ENCODE assay signal across 28 mouse cellular contexts in genomic region chr17:36840961-36841445, GRCm38 (mm10). TPM values are rescaled to one million over a fixed set of nuclear protein-coding genes. Genes with fewer than 3 reads are reported as not detected.
"Had no signal": no experiment of that assay in that cellular context is flagged by ENCODE, and none has a peak within 500 bp of the region (broad histone marks: within the 10 kb centered on the region; RNA-seq: fewer than 3 reads in every experiment).

No protein-coding gene starts in this region.

- H3K9ac ChIP-seq: liver, embryonic 13.5 days; liver, embryonic 15.5 days; lung, embryonic 14.5 days; midbrain, embryonic 12.5 days; neural tube, embryonic 13.5 days; neural tube, embryonic 15.5 days had no signal

- H3K9me3 ChIP-seq: liver, embryonic 13.5 days; liver, embryonic 15.5 days; midbrain, embryonic 10.5 days; midbrain, embryonic 12.5 days; neural tube, embryonic 13.5 days; neural tube, embryonic 15.5 days had no signal

- H3K27ac ChIP-seq: liver, embryonic 13.5 days; liver, embryonic 15.5 days; midbrain, embryonic 10.5 days; midbrain, embryonic 12.5 days; neural tube, embryonic 13.5 days; neural tube, embryonic 15.5 days had no signal

- DNase-seq: liver, embryonic 13.5 days; lung, embryonic 14.5 days; lung, postnatal 14 days; lung, postnatal 36 days; midbrain, embryonic 14.5 days; retina, postnatal 1 day; right cerebral cortex, adult 18-20 months; right cerebral cortex, postnatal 25 days; right cerebral cortex, postnatal 4 days; spleen, adult 18-20 months; thymus, adult 2 months; thymus, postnatal 25 days; thymus, postnatal 4 days had no signal

- H3K27me3 ChIP-seq: liver, embryonic 15.5 days; midbrain, embryonic 12.5 days; neural tube, embryonic 13.5 days; neural tube, embryonic 15.5 days had no signal

- H3K36me3 ChIP-seq: liver, embryonic 13.5 days; liver, embryonic 15.5 days; midbrain, embryonic 12.5 days; neural tube, embryonic 15.5 days had no signal

- ATAC-seq: midbrain, embryonic 16.5 days had no signal

- H3K4me2 ChIP-seq: liver, embryonic 13.5 days; liver, embryonic 15.5 days; lung, embryonic 14.5 days; midbrain, embryonic 12.5 days; neural tube, embryonic 13.5 days; neural tube, embryonic 15.5 days had no signal

- H3K4me3 ChIP-seq: liver, embryonic 13.5 days; liver, embryonic 15.5 days; midbrain, embryonic 10.5 days; midbrain, embryonic 12.5 days; myocyte; neural tube, embryonic 13.5 days; neural tube, embryonic 15.5 days had no signal

RNA-seq across cellular contexts. Expression of gene Trim15, which starts 26.0 kb away (rescaled TPM):
- total RNA-seq: megakaryocyte, adult 5-6 weeks; megakaryocyte-erythroid progenitor cell, adult 5-6 weeks had no signal
- polyA plus RNA-seq: myocyte; urinary bladder, adult 2 months had no signal

RNA-seq across cellular contexts. Expression of gene Trim10, which starts 28.4 kb away (rescaled TPM):
- polyA plus RNA-seq: myocyte; small intestine, adult 2 months; thymus, adult 2 months had no signal

RNA-seq across cellular contexts. Expression of gene H2-M10.6, which starts 29.0 kb away (rescaled TPM):
- total RNA-seq: megakaryocyte, adult 5-6 weeks; megakaryocyte-erythroid progenitor cell, adult 5-6 weeks had no signal
- polyA plus RNA-seq: liver, embryonic 13.5 days; liver, embryonic 15.5 days; lung, embryonic 14.5 days; lung, embryonic 16.5 days; midbrain, embryonic 10.5 days; midbrain, embryonic 12.5 days; midbrain, embryonic 14.5 days; midbrain, embryonic 16.5 days; myocyte; neural tube, embryonic 11.5 days; neural tube, embryonic 13.5 days; neural tube, embryonic 15.5 days; small intestine, adult 2 months; stomach, embryonic 14.5 days; stomach, embryonic 16.5 days; thymus, adult 2 months; urinary bladder, adult 2 months had no signal

RNA-seq across cellular contexts. Expression of gene Trim40, which starts 48.9 kb away (rescaled TPM):
- total RNA-seq: megakaryocyte, adult 5-6 weeks; megakaryocyte-erythroid progenitor cell, adult 5-6 weeks had no signal
- polyA plus RNA-seq: liver, embryonic 13.5 days; liver, embryonic 15.5 days; lung, embryonic 14.5 days; lung, embryonic 16.5 days; midbrain, embryonic 10.5 days; midbrain, embryonic 12.5 days; midbrain, embryonic 14.5 days; midbrain, embryonic 16.5 days; myocyte; neural tube, embryonic 11.5 days; neural tube, embryonic 13.5 days; neural tube, embryonic 15.5 days; stomach, embryonic 14.5 days had no signal
